8 mouse cellular contexts compared by ENCODE assay signal in genomic region chr9:119890692-119891091, GRCm38 (mm10). TPM values are rescaled to one million over a fixed set of nuclear protein-coding genes. Genes with fewer than 3 reads are reported as not detected.
A peak's percentile ranks its signal among the peaks of the same experiment; 100 is the strongest.
DNase-seq lines count a peak whose midpoint lies in the region; TF ChIP-seq lines count a peak whose summit lies in the region.

No protein-coding gene starts in this region.

- TF ChIP-seq CTCF in left cerebral cortex, adult 2 months (IDR thresholded peaks at IDR 0.05): peak; percentile 88

- H3K27ac ChIP-seq in left cerebral cortex, adult 2 months: no peak overlapping the region

- no peak overlapping the region for H3K4me3 ChIP-seq in left cerebral cortex, adult 2 months

- intact Hi-C loops in left cerebral cortex, adult 2 months (cut with DNase I): loop anchor here (10.0 kb wide), 2 partner anchors 426 to 566 kb away; partner anchors contain the start of gene Oxsr1
- intact Hi-C loops in left cerebral cortex, postnatal 25 days (cut with DNase I): no loop called here

- peak; percentile 71 to 82 for DNase-seq in cerebellum, postnatal 10 days
- no peak for DNase-seq in cerebellum, adult 9-11 months
- peak in 1 of 2 experiments; percentile 34 for DNase-seq in left cerebral cortex, adult 2 months (ENCODE audit: extremely low spot score in 1 of 2, low spot score in 2 of 2)
- DNase-seq in left cerebral cortex, adult 11 months (ENCODE audit: low spot score): no peak
- DNase-seq in T-cell, adult 2 months (ENCODE audit: low spot score): peak; percentile 45
- peak; percentile 51 to 53 for DNase-seq in left cerebral cortex, postnatal 25 days (ENCODE audit: low spot score in 2 of 2)
- DNase-seq in thymus, postnatal 25 days: peak; percentile 30
- no peak for DNase-seq in adrenal gland, adult 18-20 months (ENCODE audit: low spot score in 2 of 2)

RNA-seq across cellular contexts. Expression of gene Wdr48, which starts 4.0 kb away (rescaled TPM):
- 10 to 100 TPM; 79.3 to 85.8 TPM for total RNA-seq in left cerebral cortex, adult 2 months (2021)
- total RNA-seq in left cerebral cortex, postnatal 25 days (2021): 10 to 100 TPM; 67.8 to 82.2 TPM
- total RNA-seq in adrenal gland, adult 18-20 months (2021): 10 to 100 TPM; 46.5 to 52.9 TPM

RNA-seq across cellular contexts. Expression of gene Gorasp1, which starts 46.7 kb away (rescaled TPM):
- 10 to 100 TPM; 30.7 to 38.0 TPM for total RNA-seq in left cerebral cortex, adult 2 months (2021)
- 10 to 100 TPM; 32.6 to 35.4 TPM for total RNA-seq in left cerebral cortex, postnatal 25 days (2021)
- 10 to 100 TPM; 20.7 to 23.0 TPM for total RNA-seq in adrenal gland, adult 18-20 months (2021)

RNA-seq across cellular contexts. Expression of gene Ttc21a, which starts 46.7 kb away (rescaled TPM):
- total RNA-seq in left cerebral cortex, adult 2 months (2021): under 1 TPM; 0.45 to 0.77 TPM
- total RNA-seq in left cerebral cortex, postnatal 25 days (2021): under 1 TPM; 0.43 to 0.60 TPM
- total RNA-seq in adrenal gland, adult 18-20 months (2021): under 1 TPM in 1 of 2 experiments, not detected in 1; 0.43 TPM

Comparison
In these comparisons a context has a peak if more than half of its experiments do, and no peak if none do; other contexts are left out.
1. DNase-seq: peak in cerebellum, postnatal 10 days (2 of 2), T-cell, adult 2 months (single experiment), left cerebral cortex, postnatal 25 days (2 of 2) and thymus, postnatal 25 days (single experiment); none in cerebellum, adult 9-11 months (single experiment), left cerebral cortex, adult 11 months (single experiment) and adrenal gland, adult 18-20 months (0 of 2).